Mouse (Mus musculus): Measurements from ENCODE around the gene Gps2. TPM values are rescaled to one million over a fixed set of nuclear protein-coding genes. Genes with fewer than 3 reads are reported as not detected.
A peak's percentile ranks its signal among the peaks of the same experiment; 100 is the strongest.
"Not testable (repeated sequence)": the region's sequence is repeated elsewhere in the genome, so short reads cannot be mapped to it uniquely, and the experiment has no call there.

Gps2 gene
- total and polyA plus RNA-seq, 3 experiments = 45.8 to 305 (median 203) TPM

GRCm38 (mm10) chr11:69921114-69922011 lies 7.7 kb downstream of the Gps2 start, which contains the start of gene Eif5a:
Gene Eif5a, minus strand, starts transcription at chr11:69921958.
- Histone ChIP-seq H3K4me3 (ENCODE audit: low read depth, low read length) (peak within 1 kb of the TSS; percentile 96), H3K36me3 (replicated peaks) (peaks cover 41% of the 10 kb centered on the region), H3K4me1 (ENCODE audit: insufficient read depth, low read depth, low read length) (peaks cover 46% of the 10 kb centered on the region), H3K27me3 (ENCODE audit: insufficient read depth, low read length) (no peaks in the 10 kb centered on the region), H3K9me3 (replicated peaks) (no peaks in the 10 kb centered on the region)
- ATAC-seq (ENCODE audit: extremely low read depth, insufficient number of reproducible peaks, low FRiP score, poor library complexity, severe bottlenecking) (peak; percentile 85), DNase-seq (ENCODE audit: low spot score) (peak; percentile 93)
- TF ChIP-seq GATA1 (IDR thresholded peaks at IDR 0.05; ENCODE audit: borderline replicate concordance, low read length) = no peak
- no peak for TF ChIP-seq CTCF (IDR thresholded peaks at IDR 0.05; ENCODE audit: low read depth, low read length)
- no peak for TF ChIP-seq GATA2 (IDR thresholded peaks at IDR 0.05; ENCODE audit: borderline replicate concordance, low read depth, low read length)
- TF ChIP-seq POLR2AphosphoS5 (IDR thresholded peaks at IDR 0.05; ENCODE audit: insufficient replicate concordance, low read depth, low read length) = no peak
- no peak for TF ChIP-seq TAL1 (conservative IDR thresholded peaks at IDR 0.05; ENCODE audit: low read depth, low read length)

GRCm38 (mm10) chr11:69922012-69922756 lies 8.5 kb downstream of the Gps2 start:
- TF ChIP-seq GATA1 (IDR thresholded peaks at IDR 0.05; ENCODE audit: borderline replicate concordance, low read length) (no peak), CTCF (IDR thresholded peaks at IDR 0.05; ENCODE audit: low read depth, low read length) (no peak), GATA2 (IDR thresholded peaks at IDR 0.05; ENCODE audit: borderline replicate concordance, low read depth, low read length) (no peak), POLR2AphosphoS5 (IDR thresholded peaks at IDR 0.05; ENCODE audit: insufficient replicate concordance, low read depth, low read length) (no peak), TAL1 (conservative IDR thresholded peaks at IDR 0.05; ENCODE audit: low read depth, low read length) (no peak)
- peak overlapping the region; percentile 96 for H3K4me3 ChIP-seq (ENCODE audit: low read depth, low read length)
- H3K27me3 ChIP-seq (ENCODE audit: insufficient read depth, low read length) = no peaks in the 10 kb centered on the region
- ATAC-seq (ENCODE audit: extremely low read depth, insufficient number of reproducible peaks, low FRiP score, poor library complexity, severe bottlenecking) = no peak
- H3K9me3 ChIP-seq (replicated peaks) = no peaks in the 10 kb centered on the region
- peaks cover 38% of the 10 kb centered on the region for H3K4me1 ChIP-seq (ENCODE audit: insufficient read depth, low read depth, low read length)
- peaks cover 34% of the 10 kb centered on the region for H3K36me3 ChIP-seq (replicated peaks)
- no peak for DNase-seq (ENCODE audit: low spot score)

GRCm38 (mm10) chr11:69922796-69923195 lies 9.1 kb downstream of the Gps2 start:
- Histone ChIP-seq H3K4me1 (ENCODE audit: insufficient read depth, low read depth, low read length) (peaks cover 32% of the 10 kb centered on the region), H3K9me3 (replicated peaks) (no peaks in the 10 kb centered on the region), H3K36me3 (replicated peaks) (peaks cover 27% of the 10 kb centered on the region), H3K4me3 (ENCODE audit: low read depth, low read length) (peak overlapping the region; percentile 20; the same call in 1 of the 2 replicates), H3K27me3 (ENCODE audit: insufficient read depth, low read length) (no peaks in the 10 kb centered on the region)
- ATAC-seq (ENCODE audit: extremely low read depth, insufficient number of reproducible peaks, low FRiP score, poor library complexity, severe bottlenecking) (no peak), DNase-seq (ENCODE audit: low spot score) (no peak)
- TF ChIP-seq POLR2AphosphoS5 (IDR thresholded peaks at IDR 0.05; ENCODE audit: insufficient replicate concordance, low read depth, low read length) (no peak), GATA2 (IDR thresholded peaks at IDR 0.05; ENCODE audit: borderline replicate concordance, low read depth, low read length) (no peak), GATA1 (IDR thresholded peaks at IDR 0.05; ENCODE audit: borderline replicate concordance, low read length) (no peak), CTCF (IDR thresholded peaks at IDR 0.05; ENCODE audit: low read depth, low read length) (no peak), TAL1 (conservative IDR thresholded peaks at IDR 0.05; ENCODE audit: low read depth, low read length) (no peak)

- H3K27me3 ChIP-seq (ENCODE audit: insufficient read depth, low read length) = no peaks in the 10 kb centered on the region
- H3K9me3 ChIP-seq (replicated peaks) = peaks cover 2% of the 10 kb centered on the region; the same call in 1 of the 2 replicates
- TF ChIP-seq GATA2 (IDR thresholded peaks at IDR 0.05; ENCODE audit: borderline replicate concordance, low read depth, low read length) = no peak
- TF ChIP-seq TAL1 (conservative IDR thresholded peaks at IDR 0.05; ENCODE audit: low read depth, low read length) = no peak
- no peak for TF ChIP-seq CTCF (IDR thresholded peaks at IDR 0.05; ENCODE audit: low read depth, low read length)
- no peak for TF ChIP-seq GATA1 (IDR thresholded peaks at IDR 0.05; ENCODE audit: borderline replicate concordance, low read length)
- no peak for TF ChIP-seq POLR2AphosphoS5 (IDR thresholded peaks at IDR 0.05; ENCODE audit: insufficient replicate concordance, low read depth, low read length)
- DNase-seq (ENCODE audit: low spot score) = no peak
- H3K36me3 ChIP-seq (replicated peaks) = no peaks in the 10 kb centered on the region
- H3K4me3 ChIP-seq (ENCODE audit: low read depth, low read length) = no peak overlapping the region
- H3K4me1 ChIP-seq (ENCODE audit: insufficient read depth, low read depth, low read length) = peaks cover 54% of the 10 kb centered on the region
- no peak for ATAC-seq (ENCODE audit: extremely low read depth, insufficient number of reproducible peaks, low FRiP score, poor library complexity, severe bottlenecking)
Measured at GRCm38 (mm10) chr11:69927501-69927900, 13.8 kb downstream of the Gps2 start.

GRCm38 (mm10) chr11:69929712-69930111 lies 16.0 kb downstream of the Gps2 start:
- TF ChIP-seq GATA2 (IDR thresholded peaks at IDR 0.05; ENCODE audit: borderline replicate concordance, low read depth, low read length) = no peak
- TF ChIP-seq TAL1 (conservative IDR thresholded peaks at IDR 0.05; ENCODE audit: low read depth, low read length) = no peak
- no peak for TF ChIP-seq GATA1 (IDR thresholded peaks at IDR 0.05; ENCODE audit: borderline replicate concordance, low read length)
- H3K36me3 ChIP-seq (replicated peaks) = no peaks in the 10 kb centered on the region
- no peak for ATAC-seq (ENCODE audit: extremely low read depth, insufficient number of reproducible peaks, low FRiP score, poor library complexity, severe bottlenecking)
- H3K9me3 ChIP-seq (replicated peaks) = peaks cover 2% of the 10 kb centered on the region; the same call in 1 of the 2 replicates
- H3K4me1 ChIP-seq (ENCODE audit: insufficient read depth, low read depth, low read length) = peaks cover 53% of the 10 kb centered on the region
- no peak overlapping the region for H3K4me3 ChIP-seq (ENCODE audit: low read depth, low read length)
- no peak for DNase-seq (ENCODE audit: low spot score)
- peaks cover 6% of the 10 kb centered on the region for H3K27me3 ChIP-seq (ENCODE audit: insufficient read depth, low read length)

GRCm38 (mm10) chr11:69930176-69930575 lies 16.5 kb downstream of the Gps2 start:
- H3K27me3 ChIP-seq (ENCODE audit: insufficient read depth, low read length) = peaks cover 10% of the 10 kb centered on the region
- H3K4me1 ChIP-seq (ENCODE audit: insufficient read depth, low read depth, low read length) = peaks cover 56% of the 10 kb centered on the region
- H3K36me3 ChIP-seq (replicated peaks); H3K4me3 ChIP-seq (ENCODE audit: low read depth, low read length); H3K9me3 ChIP-seq (replicated peaks); ATAC-seq (ENCODE audit: extremely low read depth, insufficient number of reproducible peaks, low FRiP score, poor library complexity, severe bottlenecking); DNase-seq (ENCODE audit: low spot score): not testable (repeated sequence)

Data from G1E (cell line).